Mouse (Mus musculus): ENCODE measurements around the gene Clasp1. TPM values are rescaled to one million over a fixed set of nuclear protein-coding genes. Genes with fewer than 3 reads are reported as not detected.

The Clasp1 gene
- total and polyA plus RNA-seq, 2 experiments from 2014 or later, result 63.2 to 126 TPM

DNA sequence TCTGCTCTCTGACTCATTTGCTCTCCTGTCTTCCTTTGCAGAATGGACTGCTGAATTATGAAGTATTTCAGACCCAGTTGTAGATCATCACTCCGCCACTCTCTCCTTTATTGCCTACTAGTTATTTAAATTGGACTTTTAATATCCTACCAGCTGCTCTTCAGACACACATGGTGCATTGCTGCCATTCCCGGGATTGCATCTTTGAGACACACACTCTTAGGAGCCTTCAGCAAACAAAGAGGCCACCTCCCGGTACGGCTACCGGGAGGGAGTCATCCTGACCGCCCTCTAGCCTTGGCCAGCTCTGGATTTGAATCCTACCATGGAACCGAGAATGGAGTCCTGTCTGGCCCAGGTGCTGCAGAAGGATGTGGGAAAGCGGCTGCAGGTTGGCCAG lies 30.5 kb downstream of the Clasp1 start:
- H3K27ac ChIP-seq, result no peak overlapping the region
- WGBS, result 84% methylated on average over 8 of the region's 8 CpGs
- no peak overlapping the region for H3K4me3 ChIP-seq (ENCODE audit: low read length)
- no peak for ATAC-seq
- H3K4me2 ChIP-seq (ENCODE audit: low read depth, low read length), result no peak overlapping the region
- no peaks in the 10 kb centered on the region for H3K4me1 ChIP-seq (ENCODE audit: insufficient read depth, low read length)
- H3K9ac ChIP-seq (replicated peaks; ENCODE audit: low read length), result no peak overlapping the region
- no peaks in the 10 kb centered on the region for H3K9me3 ChIP-seq (ENCODE audit: low read length)
- H3K36me3 ChIP-seq (ENCODE audit: insufficient read depth, low read length), result peaks cover 20% of the 10 kb centered on the region; the same call in 1 of the 2 replicates
- TF ChIP-seq CTCF (IDR thresholded peaks at IDR 0.05; ENCODE audit: low read depth), result no peak
- no peak for DNase-seq (ENCODE audit: low spot score)
- no peaks in the 10 kb centered on the region for H3K27me3 ChIP-seq (ENCODE audit: insufficient read depth, low read length)

DNA sequence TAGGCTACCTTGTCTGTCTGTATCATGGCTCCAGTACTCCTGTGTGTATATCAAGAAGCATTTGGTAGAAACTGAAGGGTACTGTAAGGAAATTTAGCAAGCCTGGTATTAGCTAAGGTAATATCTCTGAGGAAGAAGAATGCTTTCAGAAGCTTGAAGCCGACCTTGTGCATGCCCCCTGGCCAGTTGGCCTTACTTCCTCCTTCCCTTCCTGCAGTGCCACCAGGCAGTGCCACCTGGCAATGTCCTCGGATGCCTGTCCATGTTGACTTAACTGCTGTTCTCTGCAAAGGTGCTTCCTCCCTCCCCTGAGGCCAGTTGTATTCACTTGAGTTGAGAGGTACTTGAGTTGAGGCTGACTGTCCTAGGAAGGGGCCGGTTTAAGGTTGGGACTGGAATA lies 32.3 kb downstream of the Clasp1 start:
- WGBS, result 81% methylated on average over 3 of the region's 3 CpGs

DNA sequence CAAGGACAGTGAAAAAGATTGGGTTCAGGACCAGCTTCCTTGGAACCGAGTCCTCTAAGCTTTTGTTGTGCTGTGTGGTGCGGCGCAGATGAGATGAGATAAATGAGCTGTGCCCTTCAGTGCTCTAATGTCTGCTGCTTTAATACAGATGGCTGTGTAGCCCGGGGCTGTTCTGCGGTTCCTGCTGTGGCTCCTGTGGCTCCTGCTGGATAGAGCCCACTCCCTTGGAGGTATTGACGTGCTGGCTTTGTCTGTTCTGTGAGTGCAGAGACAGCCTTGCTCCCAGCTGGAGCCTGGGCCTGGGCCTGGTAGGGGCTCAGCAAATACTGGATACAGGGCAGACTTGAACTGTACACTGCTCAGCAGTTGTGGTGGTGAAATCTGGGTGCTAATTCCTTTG lies 34.0 kb downstream of the Clasp1 start:
- no peak for ATAC-seq
- H3K9ac ChIP-seq (replicated peaks; ENCODE audit: low read length), result no peak overlapping the region
- H3K4me1 ChIP-seq (ENCODE audit: insufficient read depth, low read length), result no peaks in the 10 kb centered on the region
- no peak for DNase-seq (ENCODE audit: low spot score)
- no peak overlapping the region for H3K4me3 ChIP-seq (ENCODE audit: low read length)
- TF ChIP-seq CTCF (IDR thresholded peaks at IDR 0.05; ENCODE audit: low read depth), result no peak
- 54% methylated on average over 6 of the region's 6 CpGs for WGBS
- H3K4me2 ChIP-seq (ENCODE audit: low read depth, low read length), result no peak overlapping the region
- H3K9me3 ChIP-seq (ENCODE audit: low read length), result no peaks in the 10 kb centered on the region
- no peaks in the 10 kb centered on the region for H3K27me3 ChIP-seq (ENCODE audit: insufficient read depth, low read length)
- H3K27ac ChIP-seq, result no peak overlapping the region
- H3K36me3 ChIP-seq (ENCODE audit: insufficient read depth, low read length), result peaks cover 20% of the 10 kb centered on the region; the same call in 1 of the 2 replicates

More for the DNA sequence above, 32.3 kb downstream of the Clasp1 start:
- TF ChIP-seq CTCF (IDR thresholded peaks at IDR 0.05; ENCODE audit: low read depth), result no peak
- peaks cover 20% of the 10 kb centered on the region; the same call in 1 of the 2 replicates for H3K36me3 ChIP-seq (ENCODE audit: insufficient read depth, low read length)
- no peaks in the 10 kb centered on the region for H3K4me1 ChIP-seq (ENCODE audit: insufficient read depth, low read length)
- H3K27me3 ChIP-seq (ENCODE audit: insufficient read depth, low read length), result no peaks in the 10 kb centered on the region
- no peak overlapping the region for H3K4me2 ChIP-seq (ENCODE audit: low read depth, low read length)
- DNase-seq (ENCODE audit: low spot score) (no peak), ATAC-seq (no peak)
- no peak overlapping the region for H3K9ac ChIP-seq (replicated peaks; ENCODE audit: low read length)
- no peak overlapping the region for H3K27ac ChIP-seq
- H3K9me3 ChIP-seq (ENCODE audit: low read length), result no peaks in the 10 kb centered on the region
- no peak overlapping the region for H3K4me3 ChIP-seq (ENCODE audit: low read length)

DNA sequence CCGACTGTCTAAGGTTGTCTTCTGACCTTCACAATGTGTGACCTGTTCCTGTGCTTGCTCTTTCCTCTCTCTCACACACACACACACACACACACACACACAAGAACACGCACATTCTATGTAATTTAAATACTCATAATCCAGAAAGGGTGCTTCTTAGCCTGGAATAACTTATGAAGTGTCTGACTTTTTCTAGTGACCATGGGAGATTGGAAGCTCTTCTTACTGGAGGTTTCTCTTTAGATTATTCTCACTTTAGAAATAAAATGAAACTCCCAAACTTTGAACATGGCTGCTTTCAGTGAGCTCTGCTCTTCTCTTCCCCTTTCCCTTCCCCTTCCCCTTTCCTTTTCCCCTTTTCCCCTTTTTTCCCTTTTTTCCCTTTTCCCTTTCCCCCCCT lies 37.1 kb downstream of the Clasp1 start:
- Histone ChIP-seq H3K27me3 (ENCODE audit: insufficient read depth, low read length) (no peaks in the 10 kb centered on the region), H3K4me3 (ENCODE audit: low read length) (no peak overlapping the region), H3K9ac (replicated peaks; ENCODE audit: low read length) (no peak overlapping the region), H3K4me1 (ENCODE audit: insufficient read depth, low read length) (no peaks in the 10 kb centered on the region), H3K36me3 (ENCODE audit: insufficient read depth, low read length) (peaks cover 8% of the 10 kb centered on the region; the same call in 1 of the 2 replicates), H3K27ac (no peak overlapping the region), H3K9me3 (ENCODE audit: low read length) (no peaks in the 10 kb centered on the region), H3K4me2 (ENCODE audit: low read depth, low read length) (no peak overlapping the region)
- no peak for ATAC-seq
- WGBS, result 92% methylated on average over 2 of the region's 2 CpGs
- no peak for DNase-seq (ENCODE audit: low spot score)
- no peak for TF ChIP-seq CTCF (IDR thresholded peaks at IDR 0.05; ENCODE audit: low read depth)

DNA sequence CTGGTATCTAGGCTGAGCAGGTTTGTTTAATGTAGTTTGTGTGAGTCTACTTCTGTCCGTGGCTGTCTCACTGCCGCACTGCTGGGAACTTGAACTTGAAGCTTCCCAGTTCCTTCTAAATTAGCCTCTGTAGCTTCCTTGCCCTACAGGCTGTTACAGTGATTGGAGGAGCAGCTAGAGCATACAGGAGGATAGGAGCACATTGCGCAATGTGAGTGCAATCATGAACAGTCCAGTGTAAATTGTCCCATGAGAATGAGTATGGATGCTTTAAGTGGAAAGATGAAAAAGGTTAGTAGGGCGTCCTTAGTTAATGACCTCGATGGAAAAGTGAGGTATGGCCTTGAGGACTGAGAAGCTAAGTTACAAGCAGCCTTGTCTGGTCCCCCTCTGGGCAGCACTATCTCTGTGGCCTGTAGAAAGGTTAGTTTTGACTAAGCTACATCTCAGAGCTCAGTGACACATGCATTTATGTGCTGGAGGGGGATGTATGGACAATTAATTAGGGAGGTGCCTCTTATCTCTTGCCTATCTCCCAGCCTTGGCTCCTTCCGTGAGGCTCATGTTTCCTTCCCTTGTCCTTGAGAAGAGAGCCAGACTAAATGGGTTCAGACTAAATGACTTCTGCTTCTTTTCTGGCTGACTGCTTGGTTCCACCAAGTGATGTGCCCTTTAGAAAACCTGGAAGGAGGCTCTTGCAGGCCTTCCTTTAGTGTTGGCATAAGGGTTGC lies 39.7 kb downstream of the Clasp1 start:
- Histone ChIP-seq H3K27ac (no peak overlapping the region), H3K9ac (replicated peaks; ENCODE audit: low read length) (no peak overlapping the region), H3K4me3 (ENCODE audit: low read length) (no peak overlapping the region), H3K9me3 (ENCODE audit: low read length) (no peaks in the 10 kb centered on the region), H3K4me1 (ENCODE audit: insufficient read depth, low read length) (no peaks in the 10 kb centered on the region), H3K27me3 (ENCODE audit: insufficient read depth, low read length) (no peaks in the 10 kb centered on the region), H3K36me3 (ENCODE audit: insufficient read depth, low read length) (no peaks in the 10 kb centered on the region), H3K4me2 (ENCODE audit: low read depth, low read length) (no peak overlapping the region)
- no peak for TF ChIP-seq CTCF (IDR thresholded peaks at IDR 0.05; ENCODE audit: low read depth)
- ATAC-seq (no peak), DNase-seq (ENCODE audit: low spot score) (no peak)
- WGBS, result 89% methylated on average over 6 of the region's 6 CpGs

DNA sequence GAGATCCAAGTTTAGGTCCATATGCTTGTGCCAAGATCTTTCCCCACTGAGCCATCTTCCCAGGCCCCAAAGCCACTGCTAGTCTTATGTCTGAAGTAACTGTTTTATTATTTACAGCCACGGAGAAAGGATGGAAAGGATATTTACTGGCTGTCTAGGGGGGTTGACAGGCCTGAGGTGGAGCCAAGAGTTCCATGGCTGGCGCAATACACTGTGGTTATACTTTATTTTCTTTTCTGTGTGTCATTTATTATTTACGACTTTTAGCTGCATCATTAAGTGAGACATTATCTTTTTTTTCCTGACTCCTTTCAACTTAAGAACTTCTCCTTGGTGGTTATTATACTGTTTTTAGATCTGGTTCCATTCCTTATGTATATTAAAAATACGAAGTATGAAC lies 42.7 kb downstream of the Clasp1 start:
- no peaks in the 10 kb centered on the region for H3K36me3 ChIP-seq (ENCODE audit: insufficient read depth, low read length)
- no peak overlapping the region for H3K9ac ChIP-seq (replicated peaks; ENCODE audit: low read length)
- no peak for DNase-seq (ENCODE audit: low spot score)
- WGBS, result 87% methylated on average over 4 of the region's 4 CpGs
- ATAC-seq, result no peak
- no peaks in the 10 kb centered on the region for H3K27me3 ChIP-seq (ENCODE audit: insufficient read depth, low read length)
- TF ChIP-seq CTCF (IDR thresholded peaks at IDR 0.05; ENCODE audit: low read depth), result no peak
- no peak overlapping the region for H3K4me2 ChIP-seq (ENCODE audit: low read depth, low read length)
- H3K27ac ChIP-seq, result no peak overlapping the region
- no peak overlapping the region for H3K4me3 ChIP-seq (ENCODE audit: low read length)
- no peaks in the 10 kb centered on the region for H3K9me3 ChIP-seq (ENCODE audit: low read length)
- H3K4me1 ChIP-seq (ENCODE audit: insufficient read depth, low read length), result no peaks in the 10 kb centered on the region

DNA sequence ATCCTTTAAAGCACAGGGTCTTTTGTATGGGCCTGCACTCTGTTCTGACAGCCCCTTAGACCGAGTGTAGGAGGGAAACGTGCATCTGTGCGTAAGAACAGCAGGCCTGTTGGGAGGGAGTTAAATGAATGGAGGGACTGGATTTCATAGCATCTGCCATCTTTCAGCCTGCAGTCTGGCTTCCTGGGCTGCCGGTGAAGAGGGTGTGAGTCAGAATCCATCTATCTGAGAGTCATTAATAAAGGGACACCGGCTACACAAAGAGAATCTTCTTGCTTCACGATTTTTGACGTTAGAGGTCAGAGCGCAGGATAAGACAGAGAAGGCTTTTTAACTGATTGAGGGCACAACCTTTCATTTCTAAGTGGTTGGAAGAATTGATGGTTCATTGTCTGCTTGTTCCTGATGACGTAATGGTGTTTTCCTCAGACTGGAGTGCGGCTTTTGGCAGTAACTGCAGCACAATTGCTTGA lies 46.2 kb downstream of the Clasp1 start:
- H3K9me3 ChIP-seq (ENCODE audit: low read length), result no peaks in the 10 kb centered on the region
- H3K27me3 ChIP-seq (ENCODE audit: insufficient read depth, low read length), result no peaks in the 10 kb centered on the region
- peak overlapping the region; percentile 21 for H3K4me2 ChIP-seq (ENCODE audit: low read depth, low read length)
- no peak overlapping the region for H3K9ac ChIP-seq (replicated peaks; ENCODE audit: low read length)
- ATAC-seq (peak; percentile 64), DNase-seq (ENCODE audit: low spot score) (peak; percentile 35)
- no peaks in the 10 kb centered on the region for H3K36me3 ChIP-seq (ENCODE audit: insufficient read depth, low read length)
- 32% methylated on average over 10 of the region's 10 CpGs for WGBS
- no peak overlapping the region for H3K4me3 ChIP-seq (ENCODE audit: low read length)
- no peak for TF ChIP-seq CTCF (IDR thresholded peaks at IDR 0.05; ENCODE audit: low read depth)
- no peaks in the 10 kb centered on the region for H3K4me1 ChIP-seq (ENCODE audit: insufficient read depth, low read length)
- H3K27ac ChIP-seq, result peak overlapping the region; percentile 77
